Mouse (Mus musculus) kidney, adult 11 months (tissue): Measurements from ENCODE around the gene Pigq.

Source experiments
- DNase-seq: peaks from one replicate; pipeline ENCODE4 v3.0.0; 2022

Pigq gene

GRCm38 (mm10) chr17:25957586-25958051, 12.9 kb upstream of the Pigq start:
- no peak for DNase-seq

GRCm38 (mm10) chr17:25956631-25957030, 11.9 kb upstream of the Pigq start:
- no peak for DNase-seq

GRCm38 (mm10) chr17:25956201-25956600, 11.5 kb upstream of the Pigq start:
- no peak for DNase-seq

- no peak for DNase-seq
These were observed 11.0 kb upstream of the Pigq start for GRCm38 (mm10) chr17:25955736-25956135.

GRCm38 (mm10) chr17:25954671-25955070, 9.9 kb upstream of the Pigq start:
- DNase-seq = no peak

GRCm38 (mm10) chr17:25953161-25953560, 8.4 kb upstream of the Pigq start:
- DNase-seq = no peak

GRCm38 (mm10) chr17:25951803-25952623, 7.3 kb upstream of the Pigq start, which contains the start of gene A930017K11Rik:
Gene A930017K11Rik, minus strand, starts transcription at chr17:25952565.
- no peak for DNase-seq

GRCm38 (mm10) chr17:25951225-25951802, 6.6 kb upstream of the Pigq start:
- DNase-seq = no peak

GRCm38 (mm10) chr17:25950706-25951105, 6.0 kb upstream of the Pigq start:
- DNase-seq = no peak

- DNase-seq = no peak
These were observed 5.2 kb upstream of the Pigq start for GRCm38 (mm10) chr17:25949981-25950380.

- no peak for DNase-seq
These were observed 3.3 kb upstream of the Pigq start for GRCm38 (mm10) chr17:25948051-25948450.

GRCm38 (mm10) chr17:25947576-25947975, 2.8 kb upstream of the Pigq start:
- DNase-seq = no peak

- no peak for DNase-seq
These were observed 2.2 kb upstream of the Pigq start for GRCm38 (mm10) chr17:25946891-25947290.

- DNase-seq = no peak
These were observed 1.6 kb upstream of the Pigq start for GRCm38 (mm10) chr17:25946349-25946748.

GRCm38 (mm10) chr17:25945517-25946155, 900 bp upstream of the Pigq start:
- peak; percentile 82 for DNase-seq

- DNase-seq = no peak
These were observed 967 bp downstream of the Pigq start for GRCm38 (mm10) chr17:25943769-25944168.

- DNase-seq = no peak
These were observed 1.5 kb downstream of the Pigq start for GRCm38 (mm10) chr17:25943221-25943620.

GRCm38 (mm10) chr17:25942597-25943151, 2.1 kb downstream of the Pigq start:
- no peak for DNase-seq

GRCm38 (mm10) chr17:25941511-25942241, 3.1 kb downstream of the Pigq start:
- peak; percentile 62 for DNase-seq

- DNase-seq = no peak
These were observed 10.2 kb downstream of the Pigq start for GRCm38 (mm10) chr17:25934526-25934925.

GRCm38 (mm10) chr17:25925348-25925747, 19.4 kb downstream of the Pigq start:
- DNase-seq = no peak

- DNase-seq = peak; percentile 39
These were observed 22.6 kb downstream of the Pigq start for GRCm38 (mm10) chr17:25922120-25922519.
